Mouse (Mus musculus): Measurements from ENCODE around the gene Arid1b.

GRCm38 (mm10) chr17:4996814-4997549, 2.9 kb downstream of the Arid1b start:
- TF ChIP-seq CTCF (IDR thresholded peaks at IDR 0.05; ENCODE audit: borderline replicate concordance, control insufficient read depth, extremely low read depth, insufficient read depth, low read length, poor library complexity) (no peak), POLR2A (IDR thresholded peaks at IDR 0.05; ENCODE audit: control insufficient read depth, extremely low read depth, insufficient read depth, low read length, poor library complexity) (no peak)
